22 mouse cellular contexts compared by ENCODE assay signal in the genomic region with DNA sequence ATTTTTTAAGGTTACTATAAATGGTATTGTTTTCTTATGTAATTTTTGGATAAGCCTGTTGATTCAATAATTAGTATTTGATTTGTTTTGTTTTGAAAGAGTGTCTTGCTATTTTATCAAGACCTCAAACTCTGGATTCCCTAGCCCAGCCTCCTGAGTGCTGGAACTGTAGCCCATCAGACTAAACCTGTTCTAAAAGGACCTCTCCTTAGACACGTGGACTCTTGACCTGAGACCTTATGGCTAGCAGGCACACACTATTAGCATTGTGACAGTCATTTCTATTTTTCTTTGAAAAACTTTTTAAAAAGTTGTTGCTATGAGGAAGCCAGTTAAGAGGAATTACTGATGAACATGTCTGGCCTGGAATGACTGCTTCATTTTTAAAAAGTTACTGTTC. TPM values are rescaled to one million over a fixed set of nuclear protein-coding genes. Genes with fewer than 3 reads are reported as not detected.
DNase-seq lines count a peak whose midpoint lies in the region; ATAC-seq lines count a peak whose summit lies in the region.
"Had no signal": no experiment of that assay in that cellular context is flagged by ENCODE, and none has a peak within 500 bp of the region (broad histone marks: within the 10 kb centered on the region; RNA-seq: fewer than 3 reads in every experiment).

No protein-coding gene starts in this region.

- DNase-seq in lung, adult 18-20 months = peak; percentile 42 to 72
- no peak for DNase-seq in lung, postnatal 14 days
- DNase-seq in lung, postnatal 25 days (ENCODE audit: low spot score) = peak; percentile 57
- DNase-seq in lung, postnatal 4 days = no peak
- DNase-seq in midbrain, embryonic 11.5 days (ENCODE audit: low spot score, missing footprints) = peak; percentile 41
- DNase-seq in midbrain, embryonic 14.5 days = no peak
- DNase-seq: adrenal gland, adult 2 months; adrenal gland, postnatal 10 days; adrenal gland, postnatal 25 days; cerebellum, adult 11 months; cerebellum, adult 18-20 months; cerebellum, adult 8-10 months; cerebellum, adult 9-11 months; cerebellum, postnatal 14 days; cerebellum, postnatal 36 days; embryo, embryonic 11 days had no signal

- no peak overlapping the region for H3K4me3 ChIP-seq in midbrain, embryonic 11.5 days (ENCODE audit: low read depth, low read length)
- no peak overlapping the region for H3K4me3 ChIP-seq in midbrain, embryonic 14.5 days (replicated peaks; ENCODE audit: low read depth, low read length)
- H3K4me3 ChIP-seq: embryonic facial prominence, embryonic 13.5 days; embryonic facial prominence, embryonic 15.5 days; erythroblast, embryonic 14.5 days; forebrain, embryonic 10.5 days; forebrain, embryonic 12.5 days had no signal

- ATAC-seq in midbrain, embryonic 11.5 days (ENCODE audit: low FRiP score) = no peak
- ATAC-seq in midbrain, embryonic 14.5 days (ENCODE audit: low FRiP score, low TSS enrichment) = no peak
- ATAC-seq: forebrain, embryonic 14.5 days had no signal

- H3K9me3 ChIP-seq in midbrain, embryonic 11.5 days (ENCODE audit: control insufficient read depth, low read length) = no peaks in the 10 kb centered on the region
- H3K9me3 ChIP-seq in midbrain, embryonic 14.5 days (ENCODE audit: control insufficient read depth, low read length) = no peaks in the 10 kb centered on the region
- H3K9me3 ChIP-seq: embryonic facial prominence, embryonic 13.5 days; embryonic facial prominence, embryonic 15.5 days; forebrain, embryonic 10.5 days; forebrain, embryonic 12.5 days had no signal

- 91% methylated on average over 1 of the region's 1 CpGs for WGBS in midbrain, embryonic 11.5 days
- WGBS in midbrain, embryonic 14.5 days = 81% methylated on average over 1 of the region's 1 CpGs

- H3K27ac ChIP-seq in midbrain, embryonic 11.5 days (ENCODE audit: low read depth, low read length) = no peak overlapping the region
- H3K27ac ChIP-seq in midbrain, embryonic 14.5 days (replicated peaks; ENCODE audit: low read depth, low read length) = no peak overlapping the region
- H3K27ac ChIP-seq: embryonic facial prominence, embryonic 13.5 days; embryonic facial prominence, embryonic 15.5 days; forebrain, embryonic 10.5 days; forebrain, embryonic 12.5 days had no signal

- no peaks in the 10 kb centered on the region for H3K27me3 ChIP-seq in midbrain, embryonic 11.5 days (ENCODE audit: control insufficient read depth, insufficient read depth, low read length)
- H3K27me3 ChIP-seq in midbrain, embryonic 14.5 days (ENCODE audit: control insufficient read depth, insufficient read depth, low read length) = no peaks in the 10 kb centered on the region
- H3K27me3 ChIP-seq: embryonic facial prominence, embryonic 13.5 days; embryonic facial prominence, embryonic 15.5 days; forebrain, embryonic 12.5 days had no signal

- peaks cover 3% of the 10 kb centered on the region; the same call in 1 of the 2 replicates for H3K36me3 ChIP-seq in midbrain, embryonic 11.5 days (ENCODE audit: control insufficient read depth, insufficient read depth, low read length)
- H3K36me3 ChIP-seq in midbrain, embryonic 14.5 days (ENCODE audit: control insufficient read depth, insufficient read depth, low read length) = peaks cover 50% of the 10 kb centered on the region

- H3K4me1 ChIP-seq in midbrain, embryonic 11.5 days (ENCODE audit: control insufficient read depth, insufficient read depth, low read length) = no peaks in the 10 kb centered on the region
- no peaks in the 10 kb centered on the region for H3K4me1 ChIP-seq in midbrain, embryonic 14.5 days (ENCODE audit: control insufficient read depth, insufficient read depth, low read length)
- H3K4me1 ChIP-seq: embryonic facial prominence, embryonic 13.5 days; embryonic facial prominence, embryonic 15.5 days; forebrain, embryonic 10.5 days; forebrain, embryonic 12.5 days had no signal

- no peak overlapping the region for H3K4me2 ChIP-seq in midbrain, embryonic 11.5 days
- H3K4me2 ChIP-seq in midbrain, embryonic 14.5 days (ENCODE audit: low read length) = no peak overlapping the region
- H3K4me2 ChIP-seq: embryonic facial prominence, embryonic 13.5 days; embryonic facial prominence, embryonic 15.5 days; forebrain, embryonic 12.5 days had no signal

- no peak overlapping the region for H3K9ac ChIP-seq in midbrain, embryonic 11.5 days (ENCODE audit: low read length)
- no peak overlapping the region for H3K9ac ChIP-seq in midbrain, embryonic 14.5 days (replicated peaks; ENCODE audit: low read length)
- H3K9ac ChIP-seq: embryonic facial prominence, embryonic 13.5 days; embryonic facial prominence, embryonic 15.5 days; forebrain, embryonic 12.5 days had no signal

RNA-seq across cellular contexts. Expression of a gene that starts 23.7 kb away (rescaled TPM):
- 0.29 and 0.51 TPM in 2 replicates for polyA plus RNA-seq in midbrain, embryonic 11.5 days (2014; fragmentation: Nextera tagmentation; extraction: Ambion mirVana)
- 1.3 TPM in 2 replicates for polyA plus RNA-seq in midbrain, embryonic 14.5 days (2014; fragmentation: Nextera tagmentation; extraction: Ambion mirVana)
- polyA plus RNA-seq: erythroblast, embryonic 14.5 days had no signal

RNA-seq across cellular contexts. Expression of a gene that starts 46.4 kb away (rescaled TPM):
- 102 and 103 TPM in 2 replicates for polyA plus RNA-seq in midbrain, embryonic 11.5 days (2014; fragmentation: Nextera tagmentation; extraction: Ambion mirVana)
- 149 and 202 TPM in 2 replicates for polyA plus RNA-seq in midbrain, embryonic 14.5 days (2014; fragmentation: Nextera tagmentation; extraction: Ambion mirVana)

Comparison
In these comparisons a context has a peak if more than half of its experiments do, and no peak if none do; other contexts are left out.
1. DNase-seq: peak in lung, adult 18-20 months (2 of 2), lung, postnatal 25 days (single experiment) and midbrain, embryonic 11.5 days (single experiment); none in lung, postnatal 14 days (single experiment), lung, postnatal 4 days (0 of 2) and midbrain, embryonic 14.5 days (single experiment).